Mouse (Mus musculus): ENCODE results near the gene Atl2. TPM values are rescaled to one million over a fixed set of nuclear protein-coding genes. Genes with fewer than 3 reads are reported as not detected.

The Atl2 gene
- polyA plus RNA-seq (2014; fragmentation: Nextera tagmentation; extraction: Ambion mirVana), result 39.8 and 41.3 TPM in 2 replicates

GRCm38 (mm10) chr17:79895911-79896423, at the start of gene Atl2:
Gene Atl2, minus strand, starts transcription at chr17:79896123.
- Histone ChIP-seq H3K4me3 (ENCODE audit: low read depth, low read length) (peak within 1 kb of the TSS; percentile 98), H3K36me3 (ENCODE audit: control insufficient read depth, insufficient read depth, low read length) (no peaks in the 10 kb centered on the region), H3K27me3 (ENCODE audit: control insufficient read depth, insufficient read depth, low read length) (peaks cover 3% of the 10 kb centered on the region; the same call in 1 of the 2 replicates), H3K4me1 (ENCODE audit: control insufficient read depth, insufficient read depth, low read length) (peaks cover 11% of the 10 kb centered on the region), H3K9ac (ENCODE audit: low read length) (peak within 1 kb of the TSS; percentile 92), H3K27ac (ENCODE audit: low read depth, low read length) (peak within 1 kb of the TSS; percentile 92), H3K9me3 (ENCODE audit: control insufficient read depth, low read length) (no peaks in the 10 kb centered on the region), H3K4me2 (ENCODE audit: low read depth) (peak within 1 kb of the TSS; percentile 82)
- peak; percentile 96 for DNase-seq (ENCODE audit: low spot score)
- WGBS, result under 1% methylated on average over 50 of the region's 51 CpGs
- peak; percentile 94 for ATAC-seq (ENCODE audit: insufficient read depth, low FRiP score, low TSS enrichment)

GRCm38 (mm10) chr17:79944851-79945250, 48.9 kb upstream of the Atl2 start:
- no peaks in the 10 kb centered on the region for H3K4me1 ChIP-seq (ENCODE audit: control insufficient read depth, insufficient read depth, low read length)
- H3K9ac ChIP-seq (ENCODE audit: low read length), result no peak overlapping the region
- H3K9me3 ChIP-seq (ENCODE audit: control insufficient read depth, low read length), result no peaks in the 10 kb centered on the region
- WGBS, result 61% methylated on average over 6 of the region's 6 CpGs
- no peaks in the 10 kb centered on the region for H3K27me3 ChIP-seq (ENCODE audit: control insufficient read depth, insufficient read depth, low read length)
- no peak overlapping the region for H3K27ac ChIP-seq (ENCODE audit: low read depth, low read length)
- no peak overlapping the region for H3K4me2 ChIP-seq (ENCODE audit: low read depth)
- no peaks in the 10 kb centered on the region for H3K36me3 ChIP-seq (ENCODE audit: control insufficient read depth, insufficient read depth, low read length)
- no peak for DNase-seq (ENCODE audit: low spot score)
- ATAC-seq (ENCODE audit: insufficient read depth, low FRiP score, low TSS enrichment), result no peak
- H3K4me3 ChIP-seq (ENCODE audit: low read depth, low read length), result no peak overlapping the region

GRCm38 (mm10) chr17:79942418-79942817, 46.5 kb upstream of the Atl2 start:
- H3K36me3 ChIP-seq (ENCODE audit: control insufficient read depth, insufficient read depth, low read length), result no peaks in the 10 kb centered on the region
- H3K27ac ChIP-seq (ENCODE audit: low read depth, low read length), result no peak overlapping the region
- H3K9me3 ChIP-seq (ENCODE audit: control insufficient read depth, low read length), result no peaks in the 10 kb centered on the region
- no peaks in the 10 kb centered on the region for H3K27me3 ChIP-seq (ENCODE audit: control insufficient read depth, insufficient read depth, low read length)
- H3K4me2 ChIP-seq (ENCODE audit: low read depth), result no peak overlapping the region
- H3K9ac ChIP-seq (ENCODE audit: low read length), result no peak overlapping the region
- H3K4me3 ChIP-seq (ENCODE audit: low read depth, low read length), result no peak overlapping the region
- 78% methylated on average over 5 of the region's 5 CpGs for WGBS
- DNase-seq (ENCODE audit: low spot score) (no peak), ATAC-seq (ENCODE audit: insufficient read depth, low FRiP score, low TSS enrichment) (no peak)
- no peaks in the 10 kb centered on the region for H3K4me1 ChIP-seq (ENCODE audit: control insufficient read depth, insufficient read depth, low read length)

- DNase-seq (ENCODE audit: low spot score) (no peak), ATAC-seq (ENCODE audit: insufficient read depth, low FRiP score, low TSS enrichment) (no peak)
- no peaks in the 10 kb centered on the region for H3K36me3 ChIP-seq (ENCODE audit: control insufficient read depth, insufficient read depth, low read length)
- H3K9me3 ChIP-seq (ENCODE audit: control insufficient read depth, low read length), result no peaks in the 10 kb centered on the region
- no peak overlapping the region for H3K9ac ChIP-seq (ENCODE audit: low read length)
- no peaks in the 10 kb centered on the region for H3K27me3 ChIP-seq (ENCODE audit: control insufficient read depth, insufficient read depth, low read length)
- H3K4me1 ChIP-seq (ENCODE audit: control insufficient read depth, insufficient read depth, low read length), result no peaks in the 10 kb centered on the region
- no peak overlapping the region for H3K4me2 ChIP-seq (ENCODE audit: low read depth)
- no peak overlapping the region for H3K27ac ChIP-seq (ENCODE audit: low read depth, low read length)
- no peak overlapping the region for H3K4me3 ChIP-seq (ENCODE audit: low read depth, low read length)
- 87% methylated on average over 3 of the region's 3 CpGs for WGBS
These were observed 43.2 kb upstream of the Atl2 start for GRCm38 (mm10) chr17:79939133-79939532.

GRCm38 (mm10) chr17:79937921-79938601, 42.1 kb upstream of the Atl2 start:
- no peaks in the 10 kb centered on the region for H3K9me3 ChIP-seq (ENCODE audit: control insufficient read depth, low read length)
- H3K4me1 ChIP-seq (ENCODE audit: control insufficient read depth, insufficient read depth, low read length), result no peaks in the 10 kb centered on the region
- H3K4me3 ChIP-seq (ENCODE audit: low read depth, low read length), result no peak overlapping the region
- 87% methylated on average over 10 of the region's 10 CpGs for whole genome bisulfite sequencing
- DNase-seq (ENCODE audit: low spot score) (no peak), ATAC-seq (ENCODE audit: insufficient read depth, low FRiP score, low TSS enrichment) (no peak)
- H3K27me3 ChIP-seq (ENCODE audit: control insufficient read depth, insufficient read depth, low read length), result no peaks in the 10 kb centered on the region
- no peak overlapping the region for H3K4me2 ChIP-seq (ENCODE audit: low read depth)
- no peak overlapping the region for H3K27ac ChIP-seq (ENCODE audit: low read depth, low read length)
- no peaks in the 10 kb centered on the region for H3K36me3 ChIP-seq (ENCODE audit: control insufficient read depth, insufficient read depth, low read length)
- no peak overlapping the region for H3K9ac ChIP-seq (ENCODE audit: low read length)

- no peaks in the 10 kb centered on the region for H3K4me1 ChIP-seq (ENCODE audit: control insufficient read depth, insufficient read depth, low read length)
- H3K9me3 ChIP-seq (ENCODE audit: control insufficient read depth, low read length), result no peaks in the 10 kb centered on the region
- ATAC-seq (ENCODE audit: insufficient read depth, low FRiP score, low TSS enrichment), result no peak
- no peak overlapping the region for H3K9ac ChIP-seq (ENCODE audit: low read length)
- H3K36me3 ChIP-seq (ENCODE audit: control insufficient read depth, insufficient read depth, low read length), result no peaks in the 10 kb centered on the region
- 92% methylated on average over 15 of the region's 15 CpGs for WGBS
- DNase-seq (ENCODE audit: low spot score), result no peak
- no peak overlapping the region for H3K4me3 ChIP-seq (ENCODE audit: low read depth, low read length)
- no peak overlapping the region for H3K27ac ChIP-seq (ENCODE audit: low read depth, low read length)
- no peaks in the 10 kb centered on the region for H3K27me3 ChIP-seq (ENCODE audit: control insufficient read depth, insufficient read depth, low read length)
- H3K4me2 ChIP-seq (ENCODE audit: low read depth), result no peak overlapping the region
These were observed 38.4 kb upstream of the Atl2 start for GRCm38 (mm10) chr17:79934370-79934769.

- DNase-seq (ENCODE audit: low spot score), result no peak
- WGBS, result 53% methylated on average over 5 of the region's 5 CpGs
- H3K27ac ChIP-seq (ENCODE audit: low read depth, low read length), result no peak overlapping the region
- no peaks in the 10 kb centered on the region for H3K27me3 ChIP-seq (ENCODE audit: control insufficient read depth, insufficient read depth, low read length)
- no peak for ATAC-seq (ENCODE audit: insufficient read depth, low FRiP score, low TSS enrichment)
- no peak overlapping the region for H3K4me3 ChIP-seq (ENCODE audit: low read depth, low read length)
- no peak overlapping the region for H3K4me2 ChIP-seq (ENCODE audit: low read depth)
- H3K4me1 ChIP-seq (ENCODE audit: control insufficient read depth, insufficient read depth, low read length), result no peaks in the 10 kb centered on the region
- H3K36me3 ChIP-seq (ENCODE audit: control insufficient read depth, insufficient read depth, low read length), result no peaks in the 10 kb centered on the region
- no peaks in the 10 kb centered on the region for H3K9me3 ChIP-seq (ENCODE audit: control insufficient read depth, low read length)
- no peak overlapping the region for H3K9ac ChIP-seq (ENCODE audit: low read length)
These were observed 36.9 kb upstream of the Atl2 start for GRCm38 (mm10) chr17:79932676-79933278.

GRCm38 (mm10) chr17:79927110-79927509, 31.2 kb upstream of the Atl2 start:
- DNase-seq (ENCODE audit: low spot score), result no peak
- no peaks in the 10 kb centered on the region for H3K36me3 ChIP-seq (ENCODE audit: control insufficient read depth, insufficient read depth, low read length)
- 86% methylated on average over 2 of the region's 2 CpGs for WGBS
- no peak overlapping the region for H3K27ac ChIP-seq (ENCODE audit: low read depth, low read length)
- H3K4me2 ChIP-seq (ENCODE audit: low read depth), result no peak overlapping the region
- H3K9me3 ChIP-seq (ENCODE audit: control insufficient read depth, low read length), result no peaks in the 10 kb centered on the region
- H3K4me1 ChIP-seq (ENCODE audit: control insufficient read depth, insufficient read depth, low read length), result no peaks in the 10 kb centered on the region
- H3K27me3 ChIP-seq (ENCODE audit: control insufficient read depth, insufficient read depth, low read length), result no peaks in the 10 kb centered on the region
- H3K4me3 ChIP-seq (ENCODE audit: low read depth, low read length), result no peak overlapping the region
- H3K9ac ChIP-seq (ENCODE audit: low read length), result no peak overlapping the region
- no peak for ATAC-seq (ENCODE audit: insufficient read depth, low FRiP score, low TSS enrichment)

GRCm38 (mm10) chr17:79926486-79926885, 30.6 kb upstream of the Atl2 start:
- Histone ChIP-seq H3K9ac (ENCODE audit: low read length) (no peak overlapping the region), H3K36me3 (ENCODE audit: control insufficient read depth, insufficient read depth, low read length) (no peaks in the 10 kb centered on the region), H3K4me3 (ENCODE audit: low read depth, low read length) (no peak overlapping the region), H3K27ac (ENCODE audit: low read depth, low read length) (no peak overlapping the region), H3K4me2 (ENCODE audit: low read depth) (no peak overlapping the region), H3K4me1 (ENCODE audit: control insufficient read depth, insufficient read depth, low read length) (no peaks in the 10 kb centered on the region), H3K9me3 (ENCODE audit: control insufficient read depth, low read length) (no peaks in the 10 kb centered on the region), H3K27me3 (ENCODE audit: control insufficient read depth, insufficient read depth, low read length) (no peaks in the 10 kb centered on the region)
- ATAC-seq (ENCODE audit: insufficient read depth, low FRiP score, low TSS enrichment), result no peak
- WGBS, result 90% methylated on average over 3 of the region's 3 CpGs
- DNase-seq (ENCODE audit: low spot score), result no peak

All from neural tube, embryonic 11.5 days (tissue).